Mouse (Mus musculus): Measurements from ENCODE around the gene Gm3149. TPM values are rescaled to one million over a fixed set of nuclear protein-coding genes. Genes with fewer than 3 reads are reported as not detected.
"Not testable (repeated sequence)": the region's sequence is repeated elsewhere in the genome, so short reads cannot be mapped to it uniquely, and the experiment has no call there.

The Gm3149 gene
- not detected for total RNA-seq (2021)
- long read RNA-seq, experiment 1 = 0 reads
- long read RNA-seq, experiment 2 = 0 reads

DNA sequence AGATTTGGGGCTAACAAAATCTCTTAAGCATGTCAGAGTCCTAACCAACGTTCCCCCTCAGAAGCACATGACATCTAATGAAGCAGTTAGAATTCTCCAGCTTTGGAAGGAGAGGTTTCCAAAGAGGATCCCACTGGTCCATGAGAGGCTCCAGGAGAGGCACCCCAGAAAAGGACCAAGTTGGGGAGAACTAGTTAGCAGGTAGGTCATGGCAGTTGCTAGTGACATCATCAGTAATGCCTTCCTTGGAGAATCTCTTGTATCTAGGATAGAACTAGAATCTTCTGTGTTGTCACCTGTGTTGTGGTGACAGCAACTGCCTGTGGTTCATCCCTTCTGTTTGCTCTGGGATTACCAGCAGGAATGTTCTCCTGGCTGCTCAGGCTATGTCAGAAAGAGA lies at the start of gene Gm3149:
Gm3149 (plus strand) TSS at position 301 of the 400 bp plus-strand sequence.
- H3K27ac ChIP-seq; DNase-seq; H3K4me3 ChIP-seq; intact Hi-C loops (cut with DNase I): not testable (repeated sequence)

- DNase-seq; H3K4me3 ChIP-seq; intact Hi-C loops (cut with DNase I); H3K27ac ChIP-seq: not testable (repeated sequence)
Observed at GRCm38 (mm10) chr14:4269238-4269950, 47.7 kb upstream of the Gm3149 start.

- intact Hi-C loops (cut with DNase I); DNase-seq; H3K27ac ChIP-seq; H3K4me3 ChIP-seq: not testable (repeated sequence)
Observed at GRCm38 (mm10) chr14:4279828-4280227, 37.3 kb upstream of the Gm3149 start.

GRCm38 (mm10) chr14:4334476-4335080 lies 17.5 kb downstream of the Gm3149 start, which contains the start of gene 2610042L04Rik:
Gene 2610042L04Rik, plus strand, starts transcription at chr14:4334763.
- DNase-seq; H3K27ac ChIP-seq; intact Hi-C loops (cut with DNase I): not testable (repeated sequence)
- H3K4me3 ChIP-seq = peak within 1 kb of the TSS; percentile 46

GRCm38 (mm10) chr14:4335506-4335905 lies 18.4 kb downstream of the Gm3149 start:
- H3K4me3 ChIP-seq; H3K27ac ChIP-seq; DNase-seq; intact Hi-C loops (cut with DNase I): not testable (repeated sequence)
- TF ChIP-seq CTCF (IDR thresholded peaks at IDR 0.05) = peak; percentile 23; the same call in 1 of the 2 replicates

DNA sequence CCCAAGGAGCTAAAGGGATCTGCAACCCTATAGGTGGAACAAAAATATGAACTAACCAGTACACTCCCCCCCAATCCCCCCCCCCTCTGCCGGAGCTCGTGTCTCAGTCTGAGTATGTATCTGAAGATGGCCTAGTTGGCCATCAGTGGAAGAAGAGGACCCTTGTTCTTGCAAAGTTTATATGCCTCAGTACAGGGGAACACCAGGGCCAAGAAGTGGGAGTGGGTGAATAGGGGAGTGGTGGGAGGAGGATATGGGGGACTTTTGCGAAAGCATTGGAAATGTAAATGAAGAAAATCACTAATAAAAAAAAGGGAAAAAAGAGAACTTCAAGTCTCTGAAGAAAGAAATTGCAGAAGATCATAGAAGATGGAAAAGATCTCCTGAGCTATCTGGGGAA lies 51.9 kb downstream of the Gm3149 start:
- H3K4me3 ChIP-seq; intact Hi-C loops (cut with DNase I); H3K27ac ChIP-seq; DNase-seq: not testable (repeated sequence)

DNA sequence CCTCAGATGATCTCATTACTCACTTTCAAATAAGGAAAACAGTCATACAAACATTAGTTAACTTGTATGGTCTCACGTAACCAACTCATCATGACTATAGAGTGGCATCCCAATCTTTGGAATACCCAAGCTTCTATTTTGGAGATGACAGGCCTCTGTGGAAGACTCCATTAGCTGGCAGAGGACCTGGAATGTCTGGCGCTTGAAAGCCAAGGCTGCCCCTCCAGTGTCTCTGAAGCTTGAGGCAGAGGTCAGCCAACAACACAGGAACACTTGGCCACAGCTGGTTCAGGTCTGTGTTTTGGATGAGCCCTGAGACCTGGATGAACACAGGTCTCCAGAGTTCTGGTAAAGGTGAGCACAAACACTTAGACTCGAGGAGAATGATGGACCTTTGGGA lies 52.6 kb downstream of the Gm3149 start:
- intact Hi-C loops (cut with DNase I); H3K4me3 ChIP-seq; H3K27ac ChIP-seq; DNase-seq: not testable (repeated sequence)

Other genes starting within 250 kb of the Gm3149 start
- not detected for gene Gm3115, start 233.2 kb upstream of the Gm3149 start, total RNA-seq (2021)
- not detected for gene Gm8108, start 206.8 kb upstream of the Gm3149 start, total RNA-seq (2021)
- not detected for gene Gm3127, start 152.3 kb upstream of the Gm3149 start, total RNA-seq (2021)
- not detected for gene Gm2974, start 134.7 kb upstream of the Gm3149 start, total RNA-seq (2021)
- gene Gm3138, start 67.7 kb upstream of the Gm3149 start, total RNA-seq (2021) = not detected
- not detected for gene 2610042L04Rik, start 17.5 kb downstream of the Gm3149 start, total RNA-seq (2021)
- not detected for gene Gm3159, start 80.2 kb downstream of the Gm3149 start, total RNA-seq (2021)
- under 1 TPM in 1 of 2 experiments, not detected in 1; 0.26 TPM for gene Gm3164, start 98.2 kb downstream of the Gm3149 start, total RNA-seq (2021)
- gene Gm3173, start 113.7 kb downstream of the Gm3149 start, total RNA-seq (2021) = not detected
- gene Gm3182, start 164.5 kb downstream of the Gm3149 start, total RNA-seq (2021) = not detected
- not detected for gene Gm3047, start 238.1 kb downstream of the Gm3149 start, total RNA-seq (2021)

Measured in gastrocnemius, adult 2 months (tissue).